Mouse (Mus musculus): ENCODE measurements around the gene Tbx5.

The Tbx5 gene

GRCm38 (mm10) chr5:119832479-119832796, at the start of gene Tbx5:
TSS of gene Tbx5 (plus strand) at chr5:119832668.
- DNase-seq (ENCODE audit: low spot score), result no peak

GRCm38 (mm10) chr5:119785959-119786358, 46.5 kb upstream of the Tbx5 start:
- no peak for DNase-seq (ENCODE audit: low spot score)

- no peak for DNase-seq (ENCODE audit: low spot score)
Observed at GRCm38 (mm10) chr5:119791664-119792063, 40.8 kb upstream of the Tbx5 start.

GRCm38 (mm10) chr5:119793972-119794371, 38.5 kb upstream of the Tbx5 start:
- no peak for DNase-seq (ENCODE audit: low spot score)

- DNase-seq (ENCODE audit: low spot score), result no peak
Observed at GRCm38 (mm10) chr5:119795376-119795775, 37.1 kb upstream of the Tbx5 start.

GRCm38 (mm10) chr5:119795777-119796176, 36.7 kb upstream of the Tbx5 start:
- DNase-seq (ENCODE audit: low spot score), result no peak

- DNase-seq (ENCODE audit: low spot score), result no peak
Observed at GRCm38 (mm10) chr5:119796443-119797160, 35.9 kb upstream of the Tbx5 start.

- DNase-seq (ENCODE audit: low spot score), result peak; percentile 34
Observed at GRCm38 (mm10) chr5:119797580-119798150, 34.8 kb upstream of the Tbx5 start.

GRCm38 (mm10) chr5:119798261-119798660, 34.2 kb upstream of the Tbx5 start:
- peak; percentile 24 for DNase-seq (ENCODE audit: low spot score)

- DNase-seq (ENCODE audit: low spot score), result peak; percentile 43
Observed at GRCm38 (mm10) chr5:119798713-119799418, 33.6 kb upstream of the Tbx5 start.

GRCm38 (mm10) chr5:119799419-119800242, 32.8 kb upstream of the Tbx5 start:
- peak; percentile 42 for DNase-seq (ENCODE audit: low spot score)

- peak; percentile 31 for DNase-seq (ENCODE audit: low spot score)
Observed at GRCm38 (mm10) chr5:119800243-119800665, 32.2 kb upstream of the Tbx5 start.

- DNase-seq (ENCODE audit: low spot score), result peak; percentile 50
Observed at GRCm38 (mm10) chr5:119802617-119803410, 29.7 kb upstream of the Tbx5 start.

GRCm38 (mm10) chr5:119803411-119804251, 28.8 kb upstream of the Tbx5 start:
- peak; percentile 67 for DNase-seq (ENCODE audit: low spot score)

GRCm38 (mm10) chr5:119804301-119805039, 28.0 kb upstream of the Tbx5 start:
- DNase-seq (ENCODE audit: low spot score), result peak; percentile 46

GRCm38 (mm10) chr5:119805636-119806035, 26.8 kb upstream of the Tbx5 start:
- peak; percentile 41 for DNase-seq (ENCODE audit: low spot score)

GRCm38 (mm10) chr5:119806467-119806866, 26.0 kb upstream of the Tbx5 start:
- peak; percentile 39 for DNase-seq (ENCODE audit: low spot score)

GRCm38 (mm10) chr5:119807481-119808183, 24.8 kb upstream of the Tbx5 start:
- peak; percentile 33 for DNase-seq (ENCODE audit: low spot score)

- DNase-seq (ENCODE audit: low spot score), result no peak
Observed at GRCm38 (mm10) chr5:119808713-119809112, 23.8 kb upstream of the Tbx5 start.
